Mouse (Mus musculus): ENCODE measurements around the gene 4930402H24Rik.

Gene 4930402H24Rik

GRCm38 (mm10) chr2:130733444-130733843 lies 172.8 kb downstream of the 4930402H24Rik start:
- DNase-seq (ENCODE audit: low spot score in 2 of 2), result no peak

DNA sequence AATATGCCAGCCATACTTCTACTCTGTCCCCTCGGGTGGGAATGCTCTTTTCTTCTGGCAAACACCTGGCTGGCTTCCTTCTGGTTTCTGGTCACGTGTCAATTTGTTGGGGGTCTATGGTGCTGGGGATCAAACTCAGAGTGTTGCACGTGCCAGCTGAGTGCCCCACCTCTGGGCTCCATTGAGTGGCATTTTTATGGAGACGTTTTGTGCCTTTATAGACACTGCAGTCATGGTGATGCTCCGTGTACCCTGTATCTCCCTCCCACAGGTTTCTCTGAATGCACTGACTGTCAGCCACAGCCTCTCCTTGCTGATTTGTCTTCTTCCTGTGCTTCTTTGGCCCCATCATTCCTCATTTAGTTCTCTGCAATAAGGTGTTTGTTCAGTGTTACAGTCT lies 174.4 kb downstream of the 4930402H24Rik start:
- no peak for DNase-seq (ENCODE audit: low spot score in 2 of 2)

GRCm38 (mm10) chr2:130730746-130731145 lies 175.5 kb downstream of the 4930402H24Rik start:
- no peak for DNase-seq (ENCODE audit: low spot score in 2 of 2)

DNA sequence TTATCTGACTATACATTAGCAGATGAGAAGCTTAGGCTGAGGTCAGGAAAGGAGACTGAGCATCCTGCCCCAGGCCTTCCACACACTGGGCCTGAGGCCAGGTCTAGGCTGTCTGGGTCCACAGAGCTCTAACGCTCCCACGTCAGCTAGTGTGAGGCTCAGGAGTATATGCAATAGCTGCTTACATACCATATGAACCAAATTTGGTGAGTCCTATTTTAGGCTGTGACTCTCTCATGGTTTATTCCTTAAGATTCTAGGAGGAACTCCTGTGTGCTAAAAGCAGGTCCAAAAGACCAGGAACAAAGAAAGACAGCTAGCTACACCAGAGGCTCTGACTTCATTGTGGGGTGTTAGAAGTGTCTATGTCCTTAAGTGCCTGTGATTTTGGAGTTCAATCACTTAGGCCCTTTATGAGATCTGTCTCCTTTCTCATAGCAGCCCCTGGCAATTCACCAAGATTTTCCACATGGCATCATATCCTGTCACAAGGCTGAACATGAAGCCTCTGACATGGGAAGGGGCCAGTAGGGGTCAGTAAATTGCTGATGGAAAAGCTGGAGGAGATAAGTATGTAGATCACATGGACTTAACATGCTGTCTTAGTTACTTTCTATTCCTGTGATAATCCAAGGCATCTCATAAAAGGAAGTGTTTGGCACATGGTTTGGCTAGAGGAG lies 177.2 kb downstream of the 4930402H24Rik start:
- DNase-seq (ENCODE audit: low spot score in 2 of 2), result peak in 1 of 2 experiments; percentile 27

GRCm38 (mm10) chr2:130727752-130728151 lies 178.5 kb downstream of the 4930402H24Rik start:
- no peak for DNase-seq (ENCODE audit: low spot score in 2 of 2)

DNA sequence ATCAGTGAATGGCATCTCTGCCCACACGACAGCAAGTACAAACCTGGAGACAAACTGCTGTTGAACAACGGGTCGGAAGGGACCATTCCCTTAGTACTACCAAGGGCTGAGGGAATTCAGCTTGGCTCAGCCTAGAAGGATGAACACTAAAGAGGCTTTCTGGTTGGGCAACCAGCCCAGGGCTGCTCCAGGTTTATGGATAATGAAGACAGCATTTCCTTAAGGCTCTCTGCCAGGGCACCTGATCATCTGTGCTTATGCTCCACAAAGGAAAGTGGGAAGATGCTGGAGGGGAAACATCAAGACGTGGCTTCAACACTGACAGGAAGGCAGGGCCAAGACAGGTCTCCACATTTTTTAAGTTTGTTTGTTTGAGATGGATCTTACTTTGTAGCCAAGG lies 181.8 kb downstream of the 4930402H24Rik start:
- no peak for DNase-seq (ENCODE audit: low spot score in 2 of 2)

DNA sequence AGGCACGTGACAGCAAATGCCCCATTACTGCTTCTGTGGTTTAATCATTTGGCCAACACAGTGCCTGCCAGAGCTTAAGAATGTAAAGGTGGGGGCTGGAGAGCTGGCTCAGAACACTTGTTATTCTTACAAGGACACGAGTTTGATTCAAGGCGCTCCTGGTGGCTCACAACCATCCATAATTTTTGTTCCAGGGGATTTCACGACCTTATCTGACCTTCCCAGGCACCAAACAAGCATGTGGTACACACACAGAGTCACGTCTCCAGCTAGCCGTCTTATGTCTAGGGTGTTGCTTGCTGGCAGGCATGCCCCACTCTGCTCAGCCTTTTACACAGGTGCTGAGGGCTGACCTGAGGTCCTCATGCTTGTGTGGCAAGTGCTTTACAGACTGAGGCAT lies 188.3 kb downstream of the 4930402H24Rik start:
- DNase-seq (ENCODE audit: low spot score in 2 of 2), result no peak

DNA sequence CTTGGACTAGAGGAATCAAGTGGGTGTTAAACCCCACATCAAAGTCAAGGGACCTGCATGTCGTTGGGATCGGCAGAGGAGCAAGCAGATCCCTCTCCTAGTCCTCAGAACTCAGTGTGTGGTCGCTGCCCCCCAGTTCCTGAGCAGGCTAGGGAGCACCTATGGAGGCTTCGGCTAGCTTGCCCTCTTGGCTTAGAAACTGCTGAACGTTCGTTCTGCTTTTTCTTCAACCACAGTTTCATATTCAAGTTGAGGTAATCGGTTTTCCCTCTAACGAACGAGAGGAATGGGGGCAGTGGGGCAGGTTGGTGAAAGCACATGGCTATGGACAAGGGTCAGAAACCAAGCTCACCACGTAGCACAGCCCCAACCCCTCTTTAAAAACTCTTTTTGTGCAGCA lies 199.1 kb downstream of the 4930402H24Rik start:
- DNase-seq (ENCODE audit: low spot score in 2 of 2), result no peak

DNA sequence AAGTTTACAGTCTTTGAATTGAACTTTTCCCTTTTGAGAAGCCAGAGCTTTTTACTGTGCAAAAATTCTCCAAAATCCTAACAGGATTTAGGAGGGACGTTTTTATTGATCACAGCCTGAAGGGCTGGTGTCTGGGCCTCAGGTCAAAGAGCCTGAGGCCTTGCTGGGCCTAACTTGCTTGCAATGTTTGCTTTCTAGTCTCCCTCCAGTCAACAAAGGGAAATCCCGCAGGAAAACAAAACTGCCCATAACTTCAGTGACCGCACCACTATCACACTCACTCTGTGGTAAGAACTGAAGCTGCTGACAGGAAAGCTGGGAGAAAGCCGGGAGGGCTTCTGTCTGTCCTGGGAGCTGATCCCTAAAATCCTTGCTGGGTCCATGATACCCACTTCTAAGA lies 199.6 kb downstream of the 4930402H24Rik start:
- DNase-seq (ENCODE audit: low spot score in 2 of 2), result no peak

GRCm38 (mm10) chr2:130705178-130705577 lies 201.0 kb downstream of the 4930402H24Rik start:
- DNase-seq (ENCODE audit: low spot score in 2 of 2), result no peak

DNA sequence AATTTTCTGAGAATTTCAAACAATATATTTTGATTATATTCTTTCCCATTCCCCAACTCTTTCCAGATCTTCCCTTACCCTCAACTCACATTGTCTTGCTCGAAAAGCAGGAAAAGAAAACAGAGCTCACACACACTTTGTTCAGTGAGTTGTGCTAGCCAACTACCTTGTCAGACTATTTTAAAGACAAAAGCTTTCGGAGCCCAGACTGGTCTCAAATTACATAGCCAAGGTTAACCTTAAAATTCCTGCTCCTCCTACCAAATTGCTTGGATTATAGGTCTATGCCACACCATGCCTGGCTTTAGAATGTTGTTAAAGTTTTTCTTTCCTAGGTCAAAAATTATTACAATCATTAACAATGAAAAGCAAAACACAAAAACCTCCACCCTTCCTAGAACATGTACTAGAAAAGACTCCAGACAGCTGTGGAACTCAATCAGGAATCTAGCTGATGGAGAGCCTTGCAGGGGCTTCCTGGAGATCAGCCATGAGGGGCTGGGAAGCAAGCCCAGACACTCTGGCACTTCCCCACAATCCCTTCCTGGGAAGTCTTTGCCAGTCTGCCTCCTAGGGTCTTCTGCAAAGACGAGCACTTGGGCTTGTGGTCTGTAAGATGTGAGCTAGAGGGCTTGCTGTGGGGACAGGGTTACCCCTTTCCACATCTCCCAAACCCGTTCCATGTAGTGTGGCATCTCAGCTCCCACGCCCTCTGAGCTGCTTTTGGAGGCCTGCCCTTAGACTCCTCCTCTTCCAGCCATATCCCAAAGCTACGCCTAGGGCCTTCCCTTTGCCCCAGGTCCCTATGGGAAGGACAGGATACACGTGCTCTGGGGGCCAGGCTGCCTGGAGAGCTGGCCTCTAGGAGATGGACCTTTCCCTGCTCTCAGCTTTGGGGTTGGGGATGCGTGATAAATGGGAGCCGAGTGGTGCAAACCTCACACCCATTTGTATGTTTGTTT lies 201.9 kb downstream of the 4930402H24Rik start:
- no peak for DNase-seq (ENCODE audit: low spot score in 2 of 2)

GRCm38 (mm10) chr2:130697821-130698266 lies 208.4 kb downstream of the 4930402H24Rik start:
- peak; percentile 21 to 24 for DNase-seq (ENCODE audit: low spot score in 2 of 2)

DNA sequence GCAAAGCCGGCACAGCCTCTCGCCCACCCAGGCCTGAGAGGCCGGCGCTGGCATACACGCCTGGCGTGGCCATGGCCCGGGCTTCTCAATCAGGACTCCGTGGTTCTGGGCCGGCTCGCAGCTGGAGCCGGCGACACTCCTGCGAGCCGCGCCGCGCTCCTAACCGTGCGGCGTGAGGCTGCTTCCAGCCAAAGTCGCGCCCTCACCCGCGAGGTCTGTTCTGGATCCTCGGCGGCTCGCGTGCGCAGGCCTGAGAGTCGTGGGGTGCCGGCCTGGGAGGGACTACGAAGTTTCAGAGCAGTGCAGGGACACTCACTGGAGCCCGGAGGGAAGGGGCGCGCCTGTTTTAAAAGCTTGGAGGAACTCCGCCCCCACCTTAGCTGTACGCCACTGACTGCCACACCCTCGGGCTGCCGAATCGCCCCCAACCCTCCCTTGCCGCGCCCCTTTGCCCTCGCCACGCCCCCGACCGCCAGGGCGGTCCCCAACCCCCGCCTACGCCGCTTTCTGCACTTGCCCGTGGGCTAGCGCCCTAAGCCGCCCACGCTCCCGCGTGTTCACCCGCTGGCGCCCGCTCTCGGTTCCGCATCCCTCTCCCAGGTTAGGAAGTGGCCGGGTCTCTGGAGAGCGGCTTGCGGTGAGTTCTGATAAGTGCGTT lies 208.9 kb downstream of the 4930402H24Rik start, which contains the start of gene Slc4a11:
Gene Slc4a11 (minus strand): TSS at position 367 of the 658 bp plus-strand sequence.
- DNase-seq (ENCODE audit: low spot score in 2 of 2), result peak in 1 of 2 experiments; percentile 31

- DNase-seq (ENCODE audit: low spot score in 2 of 2), result no peak
These were observed 209.5 kb downstream of the 4930402H24Rik start for GRCm38 (mm10) chr2:130696700-130697152.

DNA sequence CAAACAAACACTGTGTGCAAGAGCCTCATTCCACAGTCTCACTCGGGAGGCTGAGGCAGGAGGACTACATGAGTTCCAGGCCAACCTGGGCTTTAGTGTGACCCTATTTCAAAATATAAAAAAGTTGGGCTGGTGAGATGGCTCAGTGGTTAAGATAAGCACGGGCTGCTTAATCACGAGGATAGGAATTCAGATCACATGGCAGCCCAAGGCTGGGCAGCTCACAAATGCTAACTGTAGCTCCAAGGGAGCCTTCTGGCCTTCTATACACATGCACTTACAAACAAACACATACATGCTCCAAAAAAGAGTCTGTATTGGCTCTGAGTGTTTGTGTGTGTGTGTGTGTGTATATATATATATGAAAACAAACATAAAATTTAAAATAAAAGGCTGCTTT lies 212.6 kb downstream of the 4930402H24Rik start:
- DNase-seq (ENCODE audit: low spot score in 2 of 2), result no peak

DNA sequence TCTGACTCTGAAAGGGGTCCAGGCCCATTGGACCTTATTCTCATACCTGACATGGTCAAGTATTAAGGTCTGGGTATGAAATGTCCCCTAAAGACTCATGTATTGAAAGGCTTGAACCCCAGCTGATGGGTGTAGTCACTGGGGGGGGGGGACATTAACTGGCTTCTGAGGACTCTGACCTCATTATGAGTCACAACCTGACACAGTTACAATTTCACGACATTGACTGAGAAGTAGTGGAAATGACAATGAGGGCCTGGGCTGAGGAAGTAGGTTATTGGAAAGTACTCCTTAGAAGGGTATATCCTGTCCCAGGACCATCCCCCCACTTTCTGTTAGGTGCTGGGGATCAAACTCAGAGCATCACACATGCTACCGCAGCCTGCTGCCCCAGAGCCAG lies 217.2 kb downstream of the 4930402H24Rik start:
- no peak for DNase-seq (ENCODE audit: low spot score in 2 of 2)

GRCm38 (mm10) chr2:130685426-130685825 lies 220.8 kb downstream of the 4930402H24Rik start:
- no peak for DNase-seq (ENCODE audit: low spot score in 2 of 2)

GRCm38 (mm10) chr2:130681531-130681930 lies 224.7 kb downstream of the 4930402H24Rik start:
- DNase-seq (ENCODE audit: low spot score in 2 of 2), result no peak

GRCm38 (mm10) chr2:130679899-130680298 lies 226.3 kb downstream of the 4930402H24Rik start:
- DNase-seq (ENCODE audit: low spot score in 2 of 2), result no peak

GRCm38 (mm10) chr2:130679154-130679553 lies 227.1 kb downstream of the 4930402H24Rik start:
- DNase-seq (ENCODE audit: low spot score in 2 of 2), result no peak

- no peak for DNase-seq (ENCODE audit: low spot score in 2 of 2)
These were observed 229.0 kb downstream of the 4930402H24Rik start for GRCm38 (mm10) chr2:130677211-130677610.

- peak; percentile 84 to 90 for DNase-seq (ENCODE audit: low spot score in 2 of 2)
These were observed 238.6 kb downstream of the 4930402H24Rik start, which contains the start of gene Itpa for GRCm38 (mm10) chr2:130667559-130667958. TSS of gene Itpa (plus strand) at chr2:130667610.
